Mouse (Mus musculus) embryonic facial prominence, embryonic 10.5 days (tissue): ENCODE results near the gene Dpp9. TPM values are rescaled to one million over a fixed set of nuclear protein-coding genes. Genes with fewer than 3 reads are reported as not detected.

Experiments
- DNase-seq: peaks from one replicate; pipeline ENCODE4 v3.0.0-alpha.2; 2017; ENCODE audit warnings: low spot score
- H3K27ac ChIP-seq: fragments of 300-500 bp; sonication (generic); replicated peaks from 2 replicates; pipeline ENCODE4 v1.5.1; 2016; ENCODE audit warnings: mild to moderate bottlenecking
- H3K27me3 ChIP-seq: fragments of 300-500 bp; sonication (generic); replicated peaks from 2 replicates; pipeline ENCODE4 v1.6.1; 2016; ENCODE audit warnings: low read depth, mild to moderate bottlenecking; ENCODE audit not compliant: poor library complexity, severe bottlenecking
- H3K36me3 ChIP-seq: fragments of 300-500 bp; sonication (generic); replicated peaks from 2 replicates; pipeline ENCODE4 v1.6.1; 2016; ENCODE audit warnings: mild to moderate bottlenecking, moderate library complexity
- H3K4me1 ChIP-seq: fragments of 300-500 bp; sonication (generic); 2 replicates; pipeline ENCODE4 v1.6.1; 2016
- H3K4me3 ChIP-seq: fragments of 300-500 bp; sonication (generic); 2 replicates; pipeline ENCODE4 v1.5.1; 2016; ENCODE audit warnings: mild to moderate bottlenecking, moderate library complexity
- H3K9me3 ChIP-seq: fragments of 300-500 bp; sonication (generic); 2 replicates; pipeline ENCODE4 v1.6.1; 2016; ENCODE audit warnings: mild to moderate bottlenecking
- WGBS: fragments of 180-500 bp; shearing (Covaris S2); methylation state at CpG from one replicate; pipeline ENCODE4 v1.1.7; 2016; 5-methylcytosine and 5-hydroxymethylcytosine counted together
- polyA plus RNA-seq: library from polyadenylated mRNA; unstranded; fragments of >200 nt; fragmentation: Nextera tagmentation; extraction: Ambion mirVana; gene quantifications from 2 replicates; pipeline ENCODE4 v1.2.1, GENCODE M21; 2016

Gene Dpp9
- polyA plus RNA-seq, 1 experiment from 2014 or later, result 48.3 TPM

DNA sequence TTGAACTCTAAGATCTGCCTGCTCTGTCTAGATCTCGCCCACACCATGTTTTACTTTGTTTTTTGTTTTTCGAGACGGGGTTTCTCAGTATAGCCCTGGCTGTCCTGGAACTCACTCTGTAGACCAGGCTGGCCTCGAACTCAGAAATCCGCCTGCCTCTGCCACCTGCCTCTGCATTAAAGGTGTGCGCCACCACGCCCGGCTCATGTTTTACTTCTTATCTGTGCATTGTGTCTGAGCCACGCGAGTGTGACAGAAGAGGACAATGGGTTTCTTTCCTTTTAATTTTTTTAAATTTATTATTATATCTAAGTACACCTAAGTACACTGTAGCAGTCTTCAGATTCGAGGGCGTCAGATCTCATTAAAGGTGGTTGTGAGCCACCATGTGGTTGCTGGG, 546 bp upstream of the Dpp9 start:
- Histone ChIP-seq H3K9me3 (no peaks in the 10 kb centered on the region), H3K27me3 (no peaks in the 10 kb centered on the region), H3K27ac (peak overlapping the region; percentile 94), H3K36me3 (peaks cover 19% of the 10 kb centered on the region), H3K4me3 (peak overlapping the region; percentile 86), H3K4me1 (peaks cover 42% of the 10 kb centered on the region)
- DNase-seq, result no peak
- 47% methylated on average over 12 of the region's 12 CpGs for WGBS

- Histone ChIP-seq H3K4me3 (peak overlapping the region; percentile 86), H3K27ac (peak overlapping the region; percentile 94), H3K9me3 (no peaks in the 10 kb centered on the region), H3K4me1 (peaks cover 42% of the 10 kb centered on the region), H3K36me3 (peaks cover 25% of the 10 kb centered on the region), H3K27me3 (no peaks in the 10 kb centered on the region)
- DNase-seq, result no peak
- WGBS, result 65% methylated on average over 13 of the region's 13 CpGs
These were observed 1.0 kb downstream of the Dpp9 start for GRCm38 (mm10) chr17:56217670-56218069.

GRCm38 (mm10) chr17:56214229-56214628, 4.5 kb downstream of the Dpp9 start:
- Histone ChIP-seq H3K27ac (no peak overlapping the region), H3K36me3 (peaks cover 60% of the 10 kb centered on the region), H3K27me3 (no peaks in the 10 kb centered on the region), H3K9me3 (no peaks in the 10 kb centered on the region), H3K4me3 (no peak overlapping the region), H3K4me1 (peaks cover 30% of the 10 kb centered on the region)
- 81% methylated on average over 1 of the region's 1 CpGs for WGBS
- DNase-seq, result no peak

DNA sequence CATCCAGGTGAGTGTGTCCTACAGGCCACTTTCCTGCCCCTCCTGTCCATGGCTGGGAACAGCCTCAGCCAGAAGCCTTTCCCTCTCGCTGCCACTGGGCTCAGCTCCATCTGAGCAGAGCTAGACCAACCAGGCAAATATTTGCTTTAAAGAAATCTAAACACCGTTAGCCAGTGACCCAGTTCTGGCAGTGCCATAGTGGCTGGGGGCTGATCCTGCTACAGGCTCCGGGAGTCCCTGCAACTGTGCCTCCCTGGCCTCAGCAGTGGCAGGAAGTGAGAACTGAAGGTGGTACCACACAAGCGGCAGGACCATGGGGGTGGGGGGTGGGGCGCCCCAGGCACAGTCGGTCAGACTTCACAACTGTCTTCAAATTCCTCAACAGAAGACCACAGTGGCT, 6.0 kb downstream of the Dpp9 start:
- Histone ChIP-seq H3K4me1 (peaks cover 18% of the 10 kb centered on the region), H3K27me3 (no peaks in the 10 kb centered on the region), H3K4me3 (no peak overlapping the region), H3K36me3 (peaks cover 75% of the 10 kb centered on the region), H3K9me3 (no peaks in the 10 kb centered on the region), H3K27ac (no peak overlapping the region)
- DNase-seq, result no peak
- WGBS, result 70% methylated on average over 6 of the region's 6 CpGs

DNA sequence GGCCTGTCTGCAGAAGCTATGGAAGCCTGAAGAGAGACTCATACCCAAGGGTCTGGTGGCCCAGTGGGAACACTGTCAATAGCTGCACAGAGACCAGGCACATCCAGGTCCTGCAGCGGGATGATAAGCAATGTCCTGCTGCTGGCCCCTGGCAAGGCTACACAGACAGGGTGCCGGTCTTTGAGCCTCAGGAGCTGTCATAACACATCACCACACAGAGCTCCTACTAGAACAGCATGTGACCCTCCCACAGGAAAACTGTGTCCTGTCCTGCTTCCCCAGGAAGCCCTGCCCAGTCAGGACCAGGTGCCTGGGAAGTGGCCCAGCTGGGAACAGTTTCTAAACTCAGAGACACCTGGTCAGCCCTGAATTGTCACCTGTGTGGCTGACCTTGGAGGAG, 7.6 kb downstream of the Dpp9 start:
- H3K4me3 ChIP-seq, result no peak overlapping the region
- peaks cover 89% of the 10 kb centered on the region for H3K36me3 ChIP-seq
- no peak for DNase-seq
- 94% methylated on average over 2 of the region's 2 CpGs for WGBS
- peaks cover 2% of the 10 kb centered on the region for H3K4me1 ChIP-seq
- H3K27ac ChIP-seq, result no peak overlapping the region
- no peaks in the 10 kb centered on the region for H3K9me3 ChIP-seq
- H3K27me3 ChIP-seq, result no peaks in the 10 kb centered on the region

- no peak overlapping the region for H3K4me3 ChIP-seq
- no peak overlapping the region for H3K27ac ChIP-seq
- peaks cover 94% of the 10 kb centered on the region for H3K36me3 ChIP-seq
- H3K4me1 ChIP-seq, result no peaks in the 10 kb centered on the region
- no peaks in the 10 kb centered on the region for H3K27me3 ChIP-seq
- no peak for DNase-seq
- WGBS, result 93% methylated on average over 3 of the region's 3 CpGs
- H3K9me3 ChIP-seq, result no peaks in the 10 kb centered on the region
These were observed 9.9 kb downstream of the Dpp9 start for GRCm38 (mm10) chr17:56208821-56209220.

GRCm38 (mm10) chr17:56207963-56208530, 10.7 kb downstream of the Dpp9 start:
- WGBS, result 93% methylated on average over 9 of the region's 9 CpGs
- Histone ChIP-seq H3K9me3 (no peaks in the 10 kb centered on the region), H3K4me1 (no peaks in the 10 kb centered on the region), H3K27ac (no peak overlapping the region), H3K27me3 (no peaks in the 10 kb centered on the region), H3K36me3 (peaks cover 100% of the 10 kb centered on the region), H3K4me3 (no peak overlapping the region)
- DNase-seq, result no peak

- WGBS, result 81% methylated on average over 6 of the region's 6 CpGs
- no peak for DNase-seq
- Histone ChIP-seq H3K4me1 (no peaks in the 10 kb centered on the region), H3K27ac (no peak overlapping the region), H3K36me3 (peaks cover 100% of the 10 kb centered on the region), H3K27me3 (no peaks in the 10 kb centered on the region), H3K4me3 (no peak overlapping the region), H3K9me3 (no peaks in the 10 kb centered on the region)
These were observed 11.6 kb downstream of the Dpp9 start for GRCm38 (mm10) chr17:56206986-56207674.

DNA sequence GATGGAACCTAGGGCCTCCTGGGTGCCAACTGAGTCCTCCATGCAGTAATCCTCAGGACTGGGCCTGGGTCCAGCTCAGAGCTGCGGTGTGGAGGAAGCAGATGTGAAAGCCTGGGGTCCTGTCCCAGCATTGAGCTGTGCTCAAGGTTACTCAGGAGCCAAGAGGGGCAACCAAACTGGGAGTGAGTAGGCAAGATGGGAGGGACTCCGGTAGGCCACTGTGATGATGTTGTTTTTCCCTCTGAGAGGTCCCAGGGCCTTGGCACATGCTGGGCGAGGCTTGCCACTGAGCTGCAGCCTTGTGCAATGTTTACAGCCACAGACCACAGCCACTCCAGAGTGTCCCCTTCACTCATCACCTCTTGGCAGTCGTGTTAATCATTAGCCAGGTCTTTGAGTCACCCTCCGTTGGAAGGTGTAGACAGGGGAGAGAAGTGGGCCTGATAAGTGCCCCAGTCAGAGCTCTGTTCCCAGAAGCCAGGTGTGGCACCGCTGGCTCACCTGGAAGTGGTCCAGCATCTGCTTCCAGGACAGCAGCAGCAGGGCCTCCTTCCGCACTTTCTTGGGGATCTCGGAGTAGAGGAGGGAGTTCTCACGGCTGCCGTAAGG, 12.3 kb downstream of the Dpp9 start:
- Histone ChIP-seq H3K4me3 (no peak overlapping the region), H3K27me3 (no peaks in the 10 kb centered on the region), H3K4me1 (no peaks in the 10 kb centered on the region), H3K27ac (no peak overlapping the region), H3K36me3 (peaks cover 100% of the 10 kb centered on the region), H3K9me3 (no peaks in the 10 kb centered on the region)
- no peak for DNase-seq
- 89% methylated on average over 10 of the region's 10 CpGs for WGBS

DNA sequence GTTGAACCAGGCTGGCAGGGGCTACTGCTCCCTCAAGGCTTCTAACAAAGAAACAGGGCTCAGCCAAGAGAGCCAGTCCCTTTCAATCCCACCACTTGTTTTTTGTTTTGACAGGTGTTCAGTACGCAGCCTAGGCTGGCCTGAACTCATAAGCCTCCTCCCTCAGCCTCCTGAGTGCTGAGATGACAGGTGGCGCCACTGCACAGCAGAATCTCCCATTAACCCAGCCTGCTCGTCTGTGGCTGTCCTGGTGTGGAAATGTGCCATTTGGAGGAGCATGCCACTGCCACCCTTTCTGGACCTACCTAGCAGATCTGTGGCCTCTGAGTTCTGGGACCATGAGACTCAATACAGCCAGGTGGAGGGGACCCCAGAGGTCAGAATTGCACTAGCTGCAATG, 15.0 kb downstream of the Dpp9 start:
- Histone ChIP-seq H3K36me3 (peaks cover 96% of the 10 kb centered on the region), H3K4me1 (no peaks in the 10 kb centered on the region), H3K9me3 (no peaks in the 10 kb centered on the region), H3K4me3 (no peak overlapping the region), H3K27me3 (no peaks in the 10 kb centered on the region), H3K27ac (no peak overlapping the region)
- 56% methylated on average over 3 of the region's 3 CpGs for WGBS
- no peak for DNase-seq

DNA sequence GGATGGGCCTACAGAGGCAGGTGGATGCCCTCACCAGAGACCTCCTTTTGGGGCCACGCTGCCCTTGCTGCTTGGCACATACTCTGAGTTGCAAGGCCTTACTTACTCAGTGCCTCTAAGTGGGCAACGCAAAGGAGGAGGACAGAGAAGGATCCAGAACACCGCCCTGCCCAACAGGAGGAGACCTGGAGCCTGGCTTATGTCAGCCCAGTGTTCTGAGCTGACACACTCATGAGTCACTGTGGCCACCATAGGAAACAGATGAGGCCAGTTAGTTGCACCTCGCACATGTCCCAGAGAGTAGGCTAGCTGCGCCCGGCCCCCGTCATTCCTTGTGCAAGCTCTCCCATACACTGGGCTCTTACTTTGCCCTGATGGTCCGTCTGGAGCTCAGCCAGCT, 16.2 kb downstream of the Dpp9 start:
- H3K9me3 ChIP-seq, result peaks cover 1% of the 10 kb centered on the region; the same call in 1 of the 2 replicates
- no peaks in the 10 kb centered on the region for H3K4me1 ChIP-seq
- 92% methylated on average over 8 of the region's 8 CpGs for WGBS
- no peaks in the 10 kb centered on the region for H3K27me3 ChIP-seq
- DNase-seq, result no peak
- peaks cover 96% of the 10 kb centered on the region for H3K36me3 ChIP-seq
- no peak overlapping the region for H3K27ac ChIP-seq
- H3K4me3 ChIP-seq, result no peak overlapping the region

DNA sequence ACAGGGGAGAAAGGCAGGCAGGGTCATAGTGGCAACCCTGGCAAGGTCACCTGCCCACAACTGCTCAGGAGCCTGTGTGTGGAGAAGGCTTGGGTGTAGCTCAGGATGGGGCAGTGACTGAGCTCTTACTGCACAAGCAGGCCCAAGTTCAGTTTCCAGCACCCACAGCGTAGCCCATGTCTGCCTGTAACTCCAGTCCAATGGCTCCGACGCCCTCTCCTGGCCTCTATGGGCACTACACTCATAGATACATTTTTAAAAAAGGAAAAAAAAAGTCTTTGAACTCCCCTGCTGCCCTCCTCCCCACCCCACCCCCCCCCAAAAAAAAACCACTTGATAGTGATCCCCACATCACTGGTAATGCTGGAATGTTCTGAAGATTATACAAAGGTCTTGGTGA, 17.1 kb downstream of the Dpp9 start:
- 70% methylated on average over 3 of the region's 3 CpGs for WGBS

DNA sequence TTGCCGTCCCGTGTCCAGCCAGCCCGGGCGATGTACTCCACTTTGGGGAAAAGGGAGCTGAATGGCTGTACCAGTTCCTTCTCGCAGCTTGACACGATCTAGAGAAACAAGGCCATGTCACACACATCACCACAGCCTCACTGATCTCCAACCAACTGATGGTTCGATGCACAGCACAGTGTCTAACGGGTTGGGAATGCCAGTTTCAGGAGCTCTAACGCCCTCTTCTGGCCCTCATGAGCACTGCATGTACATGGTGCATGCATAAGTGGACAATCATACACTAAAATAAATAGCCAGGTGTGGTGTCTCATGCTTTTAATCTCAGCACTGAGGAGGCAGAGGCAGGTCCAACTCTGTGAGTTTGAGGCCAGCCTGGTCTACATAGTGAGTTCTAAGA, 18.1 kb downstream of the Dpp9 start:
- peaks cover 7% of the 10 kb centered on the region; the same call in 1 of the 2 replicates for H3K9me3 ChIP-seq
- H3K36me3 ChIP-seq, result peaks cover 96% of the 10 kb centered on the region
- no peak overlapping the region for H3K27ac ChIP-seq
- H3K4me1 ChIP-seq, result no peaks in the 10 kb centered on the region
- 86% methylated on average over 9 of the region's 9 CpGs for WGBS
- no peak overlapping the region for H3K4me3 ChIP-seq
- DNase-seq, result no peak
- no peaks in the 10 kb centered on the region for H3K27me3 ChIP-seq

More for the DNA sequence above, 17.1 kb downstream of the Dpp9 start:
- no peak for DNase-seq
- no peak overlapping the region for H3K27ac ChIP-seq
- no peaks in the 10 kb centered on the region for H3K27me3 ChIP-seq
- peaks cover 7% of the 10 kb centered on the region; the same call in 1 of the 2 replicates for H3K9me3 ChIP-seq
- H3K36me3 ChIP-seq, result peaks cover 96% of the 10 kb centered on the region
- no peak overlapping the region for H3K4me3 ChIP-seq
- no peaks in the 10 kb centered on the region for H3K4me1 ChIP-seq
